Mouse (Mus musculus) gastrocnemius, postnatal 25 days (tissue): Measurements from ENCODE around the gene F2rl1. TPM values are rescaled to one million over a fixed set of nuclear protein-coding genes. Genes with fewer than 3 reads are reported as not detected.

Source experiments
- total RNA-seq, 2 experiments: library from RNA; stranded (reverse); gene quantifications; 1 replicate in 1 of 2; 2 replicates in 1 of 2; pipeline ENCODE4 v1.2.3; 2021

F2rl1 gene
- total RNA-seq, 2 experiments from 2014 or later: 0.56 to 0.99 TPM

Other genes with a start within 250 kb of the F2rl1 start
- 1 to 10 TPM; 4.8 to 5.6 TPM for gene Zbed3, start 201.6 kb downstream of the F2rl1 start, total RNA-seq
- 10 to 100 TPM; 16.2 to 16.5 TPM for gene Aggf1, start 149.9 kb downstream of the F2rl1 start, total RNA-seq
- gene Crhbp, start 80.3 kb downstream of the F2rl1 start, total RNA-seq: not detected
- gene S100z, start 46.5 kb downstream of the F2rl1 start, total RNA-seq: 1 to 10 TPM; 1.1 to 1.4 TPM
- gene F2r, start 93.3 kb upstream of the F2rl1 start, total RNA-seq: 1 to 10 TPM; 6.1 to 7.9 TPM
- not detected for gene F2rl2, start 171.6 kb upstream of the F2rl1 start, total RNA-seq